Mouse (Mus musculus): ENCODE data around the gene Senp6. TPM values are rescaled to one million over a fixed set of nuclear protein-coding genes. Genes with fewer than 3 reads are reported as not detected.
"Not testable (repeated sequence)": the region's sequence is repeated elsewhere in the genome, so short reads cannot be mapped to it uniquely, and the experiment has no call there.

The Senp6 gene
- polyA plus RNA-seq, 1 experiment from 2014 or later = 51.4 TPM

DNA sequence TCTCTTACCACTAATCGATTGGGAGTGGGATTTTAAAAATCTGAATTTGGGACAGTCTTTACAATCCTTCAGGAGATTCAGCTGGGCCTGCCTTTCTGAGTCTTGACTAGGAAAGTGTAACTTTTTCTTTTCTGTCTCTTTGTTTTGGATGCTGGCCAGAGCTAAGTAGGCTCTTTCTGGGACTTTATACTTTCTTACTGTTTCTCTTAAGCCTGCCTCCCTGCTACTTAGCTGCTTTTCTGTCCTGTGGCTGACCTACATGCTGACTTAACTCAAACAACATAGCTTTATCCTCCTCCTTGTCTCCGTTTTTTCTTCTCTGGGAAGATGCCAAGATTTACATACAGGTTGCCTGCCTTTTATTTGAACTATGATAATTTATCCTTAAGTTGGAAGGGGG lies 19.0 kb downstream of the Senp6 start:
- no peak overlapping the region for H3K4me3 ChIP-seq

DNA sequence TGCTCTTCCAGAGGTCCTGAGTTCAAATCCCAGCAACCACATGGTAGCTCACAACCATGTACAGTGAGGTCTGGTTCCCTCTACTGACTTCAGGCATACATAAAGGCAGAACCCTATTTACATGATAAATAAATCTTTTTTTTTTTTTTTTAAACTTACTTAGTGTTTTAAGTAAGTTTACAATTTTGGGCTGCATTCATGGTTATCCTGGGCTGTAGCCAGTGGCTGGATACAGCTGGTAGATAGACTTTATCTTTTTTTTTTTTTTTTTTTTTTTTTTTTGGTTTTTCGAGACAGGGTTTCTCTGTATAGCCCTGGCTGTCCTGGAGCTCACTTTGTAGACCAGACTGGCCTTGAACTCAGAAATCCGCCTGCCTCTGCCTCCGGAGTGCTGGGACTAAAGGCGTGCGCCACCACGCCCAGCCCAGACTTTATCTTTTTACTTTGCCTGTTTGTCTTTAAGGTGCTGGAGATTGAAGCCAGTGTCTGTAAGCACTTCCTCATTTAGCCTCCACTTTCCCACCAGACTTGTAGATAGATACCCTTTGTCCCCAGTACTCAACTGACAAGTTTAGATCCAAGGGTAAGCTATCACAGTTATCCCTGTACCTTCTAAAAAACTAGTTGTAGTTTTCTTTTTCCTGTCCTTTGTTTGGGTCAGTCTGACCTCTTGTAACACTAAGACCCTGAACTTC lies 19.7 kb downstream of the Senp6 start:
- WGBS = 93% methylated on average over 6 of the region's 6 CpGs
- H3K4me1 ChIP-seq (replicated peaks) = peaks cover 28% of the 10 kb centered on the region
- not testable (repeated sequence) for H3K4me3 ChIP-seq; ATAC-seq (ENCODE audit: low FRiP score, low read depth); H3K27ac ChIP-seq (replicated peaks); H3K9me3 ChIP-seq; H3K36me3 ChIP-seq; H3K27me3 ChIP-seq; H3K4me2 ChIP-seq; H3K9ac ChIP-seq

More for the DNA sequence above, 19.0 kb downstream of the Senp6 start:
- Histone ChIP-seq H3K9ac (no peak overlapping the region), H3K36me3 (no peaks in the 10 kb centered on the region), H3K27me3 (no peaks in the 10 kb centered on the region), H3K4me1 (replicated peaks) (peaks cover 28% of the 10 kb centered on the region), H3K9me3 (no peaks in the 10 kb centered on the region), H3K4me2 (no peak overlapping the region), H3K27ac (replicated peaks) (peak overlapping the region; percentile 45; the same call in 1 of the 2 replicates)
- no peak for ATAC-seq (ENCODE audit: low FRiP score, low read depth)
- 51% methylated on average over 2 of the region's 2 CpGs for WGBS

DNA sequence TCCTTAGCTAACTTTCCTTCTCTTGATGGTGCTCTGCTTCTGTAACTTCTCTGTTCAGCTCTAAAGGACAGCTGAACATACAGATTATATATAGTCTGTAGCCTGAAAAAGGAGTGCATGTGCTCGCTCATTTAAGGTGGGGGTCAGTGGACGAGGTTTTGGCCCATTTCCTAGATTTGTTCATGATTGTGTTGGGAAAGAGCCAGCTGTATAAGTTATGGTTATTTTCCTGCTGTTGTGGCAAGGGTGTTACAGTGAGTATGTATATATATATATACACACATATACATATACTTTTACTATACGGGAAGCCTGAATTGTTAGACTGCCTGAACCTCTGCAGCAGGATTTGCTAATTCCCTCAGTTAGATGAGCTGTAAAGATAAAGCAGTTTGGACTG lies 22.7 kb downstream of the Senp6 start:
- Histone ChIP-seq H3K4me3 (no peak overlapping the region), H3K27me3 (no peaks in the 10 kb centered on the region), H3K27ac (replicated peaks) (no peak overlapping the region), H3K4me2 (no peak overlapping the region), H3K4me1 (replicated peaks) (peaks cover 24% of the 10 kb centered on the region), H3K9me3 (no peaks in the 10 kb centered on the region), H3K36me3 (0 out of 2 replicates have a peak, but pooled peaks cover 6% of the 10 kb centered on the region), H3K9ac (no peak overlapping the region)
- ATAC-seq (ENCODE audit: low FRiP score, low read depth) = no peak
- 59% methylated on average over 3 of the region's 3 CpGs for WGBS

DNA sequence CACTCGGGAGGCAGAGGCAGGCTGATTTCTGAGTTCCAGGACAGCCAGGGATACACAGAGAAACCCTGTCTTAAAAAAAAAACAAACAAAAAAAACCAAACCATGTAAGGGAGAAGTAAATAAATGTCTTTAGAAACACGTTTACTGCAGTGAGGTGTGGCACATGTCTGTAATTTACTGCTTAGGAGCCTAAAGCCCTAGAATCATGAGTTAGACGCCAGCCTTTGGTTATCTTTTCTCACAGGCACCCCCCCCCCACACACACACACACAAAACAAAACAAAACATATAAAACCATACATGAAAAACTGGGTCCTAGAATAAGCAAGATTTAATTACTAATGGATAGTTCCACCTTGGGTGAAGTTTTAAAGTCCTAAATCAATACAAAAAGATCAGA lies 29.6 kb downstream of the Senp6 start:
- ATAC-seq (ENCODE audit: low FRiP score, low read depth) = no peak
- H3K4me1 ChIP-seq (replicated peaks) = no peaks in the 10 kb centered on the region
- H3K9me3 ChIP-seq = no peaks in the 10 kb centered on the region
- H3K9ac ChIP-seq = no peak overlapping the region
- no peak overlapping the region for H3K4me2 ChIP-seq
- no peaks in the 10 kb centered on the region for H3K27me3 ChIP-seq
- H3K27ac ChIP-seq (replicated peaks) = no peak overlapping the region
- WGBS = 93% methylated on average over 3 of the region's 3 CpGs
- 0 out of 2 replicates have a peak, but pooled peaks cover 6% of the 10 kb centered on the region for H3K36me3 ChIP-seq
- H3K4me3 ChIP-seq = no peak overlapping the region

DNA sequence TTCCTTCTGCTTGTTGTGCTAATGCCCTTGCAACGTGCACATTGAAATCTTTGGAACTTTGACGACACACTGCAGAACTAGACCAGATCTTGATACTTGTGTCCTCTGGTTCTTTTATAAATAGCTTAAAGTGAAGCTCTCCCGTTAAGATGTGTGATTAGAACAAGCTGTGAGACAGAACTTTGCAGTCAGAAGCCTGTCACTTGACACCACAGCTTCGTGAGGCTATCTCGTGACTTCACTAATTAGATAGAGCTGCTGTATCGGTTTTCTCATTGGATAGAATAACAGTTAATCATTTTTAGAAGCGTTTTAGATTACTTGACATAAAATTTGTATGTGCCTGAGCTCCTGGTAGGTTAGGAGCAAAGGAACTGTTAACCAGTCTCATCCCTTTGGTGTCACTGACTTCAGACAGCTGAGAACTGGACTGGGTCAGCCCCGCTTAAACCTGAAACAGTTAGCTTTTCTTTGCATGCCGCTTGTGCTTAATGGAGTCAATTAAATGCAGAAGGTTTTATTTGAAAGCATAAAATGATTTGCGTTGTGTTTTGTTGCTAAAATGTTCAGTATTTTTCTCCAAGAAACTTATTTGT lies 79.4 kb downstream of the Senp6 start:
- 86% methylated on average over 10 of the region's 10 CpGs for WGBS
- ATAC-seq (ENCODE audit: low FRiP score, low read depth) = no peak
- peaks cover 38% of the 10 kb centered on the region for H3K36me3 ChIP-seq

DNA sequence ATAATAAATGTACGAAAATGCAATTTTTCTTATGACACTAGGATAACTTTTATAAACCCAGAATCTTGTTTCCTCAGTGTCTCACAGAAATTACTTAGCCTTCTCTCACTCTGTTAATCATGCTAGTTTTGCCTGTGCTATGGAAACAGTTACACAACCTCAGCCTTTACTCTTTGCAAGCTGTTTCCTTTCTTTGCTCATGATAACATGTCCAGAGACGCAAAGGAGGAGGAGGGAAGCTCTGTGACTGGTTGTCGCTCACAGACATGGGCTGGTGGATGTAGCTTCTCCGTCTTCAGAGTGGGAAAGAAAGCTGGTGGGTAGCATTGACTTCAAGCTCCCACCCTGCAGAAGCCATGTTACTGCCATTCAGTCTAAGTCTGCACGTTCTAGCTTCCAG lies 82.9 kb downstream of the Senp6 start:
- 86% methylated on average over 5 of the region's 5 CpGs for WGBS
- no peak overlapping the region for H3K9ac ChIP-seq

More for the DNA sequence above, 79.4 kb downstream of the Senp6 start:
- Histone ChIP-seq H3K4me2 (no peak overlapping the region), H3K27ac (replicated peaks) (no peak overlapping the region), H3K9me3 (no peaks in the 10 kb centered on the region), H3K27me3 (no peaks in the 10 kb centered on the region), H3K9ac (no peak overlapping the region), H3K4me1 (replicated peaks) (no peaks in the 10 kb centered on the region), H3K4me3 (no peak overlapping the region)

DNA sequence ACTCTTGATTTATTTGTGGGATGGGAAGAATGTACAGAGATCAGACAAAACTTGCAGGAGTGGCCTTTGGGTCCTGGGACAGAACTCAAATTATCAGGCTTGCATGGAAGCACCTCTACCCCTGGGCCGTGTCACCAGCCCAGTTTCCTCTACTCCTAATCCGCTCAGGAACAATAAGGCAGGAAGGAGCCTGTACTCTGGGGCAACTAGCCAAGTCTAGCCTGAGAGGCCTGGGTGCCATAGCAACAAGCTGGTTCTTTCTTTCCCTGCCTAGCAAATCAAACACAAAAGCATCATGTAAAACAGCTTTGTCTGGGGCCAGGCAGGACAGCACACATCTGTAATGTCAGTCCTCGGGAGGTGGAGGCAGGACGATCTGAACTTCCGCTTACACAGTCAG lies 88.6 kb downstream of the Senp6 start:
- Histone ChIP-seq H3K4me3 (no peak overlapping the region), H3K36me3 (0 out of 2 replicates have a peak, but pooled peaks cover 9% of the 10 kb centered on the region), H3K27ac (replicated peaks) (no peak overlapping the region), H3K9me3 (no peaks in the 10 kb centered on the region), H3K27me3 (no peaks in the 10 kb centered on the region), H3K4me2 (no peak overlapping the region), H3K9ac (no peak overlapping the region), H3K4me1 (replicated peaks) (no peaks in the 10 kb centered on the region)
- WGBS = 33% methylated on average over 5 of the region's 5 CpGs
- peak; percentile 58 for ATAC-seq (ENCODE audit: low FRiP score, low read depth)

More for the DNA sequence above, 82.9 kb downstream of the Senp6 start:
- no peaks in the 10 kb centered on the region for H3K27me3 ChIP-seq
- ATAC-seq (ENCODE audit: low FRiP score, low read depth) = no peak
- no peak overlapping the region for H3K4me3 ChIP-seq
- no peaks in the 10 kb centered on the region for H3K4me1 ChIP-seq (replicated peaks)
- no peak overlapping the region for H3K4me2 ChIP-seq
- H3K36me3 ChIP-seq = peaks cover 23% of the 10 kb centered on the region
- H3K27ac ChIP-seq (replicated peaks) = no peak overlapping the region
- H3K9me3 ChIP-seq = no peaks in the 10 kb centered on the region

DNA sequence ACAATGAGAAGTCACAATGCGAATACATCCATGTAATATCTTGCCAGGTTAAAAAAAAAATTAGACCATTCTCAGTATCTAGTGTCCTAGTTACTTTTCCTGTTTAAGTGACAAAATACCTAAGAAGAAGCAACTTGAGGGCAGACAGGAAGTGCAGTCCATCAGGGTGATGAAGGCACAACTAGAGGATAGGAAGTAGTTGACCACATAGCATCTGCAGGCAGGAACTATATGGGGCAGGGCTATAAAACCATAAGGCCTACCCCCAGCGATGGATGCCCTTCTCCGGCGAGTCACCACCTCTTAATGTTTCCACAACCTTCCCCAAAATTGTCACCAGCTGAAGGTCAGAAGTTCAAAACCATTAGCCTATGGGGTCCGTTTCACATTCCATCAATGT lies 90.1 kb downstream of the Senp6 start:
- no peaks in the 10 kb centered on the region for H3K4me1 ChIP-seq (replicated peaks)
- no peak overlapping the region for H3K27ac ChIP-seq (replicated peaks)
- 0 out of 2 replicates have a peak, but pooled peaks cover 9% of the 10 kb centered on the region for H3K36me3 ChIP-seq
- H3K9me3 ChIP-seq = no peaks in the 10 kb centered on the region
- no peak overlapping the region for H3K9ac ChIP-seq
- 91% methylated on average over 5 of the region's 5 CpGs for WGBS
- H3K4me2 ChIP-seq = no peak overlapping the region
- no peak for ATAC-seq (ENCODE audit: low FRiP score, low read depth)
- no peaks in the 10 kb centered on the region for H3K27me3 ChIP-seq
- H3K4me3 ChIP-seq = no peak overlapping the region

DNA sequence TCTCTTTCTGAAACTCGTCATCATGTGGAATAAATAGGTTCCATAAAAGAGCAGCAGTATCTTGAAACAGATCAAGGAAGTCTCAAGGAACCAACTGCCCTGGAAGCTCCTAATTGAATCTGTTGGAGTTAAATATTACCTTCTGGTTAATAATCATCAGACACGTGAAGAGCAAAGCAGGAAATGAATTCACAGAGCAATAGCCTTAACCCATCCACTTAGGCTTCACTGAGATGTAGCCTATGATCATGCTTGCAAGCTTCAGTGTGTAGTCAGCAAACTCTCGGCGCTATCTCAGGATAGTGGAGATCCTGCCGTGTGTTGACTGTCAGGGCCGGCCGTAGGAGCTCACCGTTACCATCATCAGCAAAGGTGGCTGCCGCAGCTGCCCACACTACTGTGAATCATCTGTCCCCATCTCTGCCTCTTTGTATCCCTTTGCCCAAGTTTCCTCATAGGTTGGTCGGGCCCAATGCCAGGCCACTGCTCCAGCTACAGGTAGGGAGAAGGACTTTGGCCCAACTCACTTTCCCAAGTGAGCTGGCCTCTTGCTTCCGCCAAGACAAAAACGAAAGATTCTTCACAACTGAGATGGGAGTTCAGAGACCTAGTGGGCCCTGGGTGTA lies 91.2 kb downstream of the Senp6 start:
- no peaks in the 10 kb centered on the region for H3K4me1 ChIP-seq (replicated peaks)
- 0 out of 2 replicates have a peak, but pooled peaks cover 3% of the 10 kb centered on the region for H3K36me3 ChIP-seq
- no peak overlapping the region for H3K4me2 ChIP-seq
- no peak for ATAC-seq (ENCODE audit: low FRiP score, low read depth)
- no peak overlapping the region for H3K9ac ChIP-seq
- H3K27ac ChIP-seq (replicated peaks) = no peak overlapping the region
- WGBS = 87% methylated on average over 12 of the region's 12 CpGs
- H3K4me3 ChIP-seq = no peak overlapping the region
- H3K9me3 ChIP-seq = no peaks in the 10 kb centered on the region
- no peaks in the 10 kb centered on the region for H3K27me3 ChIP-seq

DNA sequence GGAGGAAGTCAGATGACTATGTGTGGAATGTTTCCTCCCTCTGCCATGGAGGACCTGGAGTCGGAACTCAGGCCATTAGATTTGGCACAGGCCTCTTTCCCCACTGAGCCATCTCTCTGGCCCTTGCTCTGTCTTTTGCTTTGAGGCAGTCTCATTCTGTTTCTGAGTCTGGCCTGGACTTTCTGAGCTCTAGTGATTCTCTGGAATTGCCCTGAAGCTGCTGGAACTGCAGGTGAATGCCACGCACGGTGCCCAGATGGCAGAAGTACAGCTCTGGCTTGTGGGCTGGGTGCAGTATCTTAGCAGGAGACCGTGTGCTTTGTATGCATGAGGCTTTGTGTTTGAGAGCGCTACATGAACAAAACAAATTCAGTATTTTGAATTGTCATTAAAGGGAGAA lies 92.2 kb downstream of the Senp6 start:
- H3K9ac ChIP-seq = no peak overlapping the region
- no peaks in the 10 kb centered on the region for H3K27me3 ChIP-seq
- no peak overlapping the region for H3K4me2 ChIP-seq
- ATAC-seq (ENCODE audit: low FRiP score, low read depth) = no peak
- H3K9me3 ChIP-seq = no peaks in the 10 kb centered on the region
- no peak overlapping the region for H3K27ac ChIP-seq (replicated peaks)
- 67% methylated on average over 5 of the region's 5 CpGs for WGBS
- no peaks in the 10 kb centered on the region for H3K36me3 ChIP-seq
- peaks cover 1% of the 10 kb centered on the region; the same call in 1 of the 2 replicates for H3K4me1 ChIP-seq (replicated peaks)
- H3K4me3 ChIP-seq = no peak overlapping the region

DNA sequence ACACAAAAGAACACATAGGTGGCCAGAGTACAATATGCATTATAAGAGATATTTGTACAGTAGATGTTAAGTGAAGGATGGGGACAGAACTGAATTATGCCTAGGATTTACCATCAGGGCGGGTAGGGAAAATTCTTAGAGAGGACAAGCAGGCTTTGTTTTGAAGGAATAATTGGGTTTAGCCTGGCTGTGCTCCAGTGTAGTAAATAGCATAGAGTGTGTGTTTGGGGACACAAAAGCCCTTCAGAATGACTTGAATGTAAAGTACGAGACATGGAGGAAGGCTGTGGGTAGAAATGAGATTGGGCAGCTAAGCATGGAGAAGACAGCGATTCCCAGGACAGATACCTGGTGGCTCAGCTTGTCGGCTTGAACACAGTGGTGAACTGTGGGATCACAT lies 94.7 kb downstream of the Senp6 start:
- H3K9me3 ChIP-seq = no peaks in the 10 kb centered on the region
- peaks cover 11% of the 10 kb centered on the region for H3K4me1 ChIP-seq (replicated peaks)
- no peak overlapping the region for H3K4me3 ChIP-seq
- H3K27ac ChIP-seq (replicated peaks) = no peak overlapping the region
- H3K9ac ChIP-seq = no peak overlapping the region
- no peak for ATAC-seq (ENCODE audit: low FRiP score, low read depth)
- 58% methylated on average over 4 of the region's 4 CpGs for WGBS
- no peaks in the 10 kb centered on the region for H3K36me3 ChIP-seq
- H3K27me3 ChIP-seq = no peaks in the 10 kb centered on the region
- H3K4me2 ChIP-seq = no peak overlapping the region

DNA sequence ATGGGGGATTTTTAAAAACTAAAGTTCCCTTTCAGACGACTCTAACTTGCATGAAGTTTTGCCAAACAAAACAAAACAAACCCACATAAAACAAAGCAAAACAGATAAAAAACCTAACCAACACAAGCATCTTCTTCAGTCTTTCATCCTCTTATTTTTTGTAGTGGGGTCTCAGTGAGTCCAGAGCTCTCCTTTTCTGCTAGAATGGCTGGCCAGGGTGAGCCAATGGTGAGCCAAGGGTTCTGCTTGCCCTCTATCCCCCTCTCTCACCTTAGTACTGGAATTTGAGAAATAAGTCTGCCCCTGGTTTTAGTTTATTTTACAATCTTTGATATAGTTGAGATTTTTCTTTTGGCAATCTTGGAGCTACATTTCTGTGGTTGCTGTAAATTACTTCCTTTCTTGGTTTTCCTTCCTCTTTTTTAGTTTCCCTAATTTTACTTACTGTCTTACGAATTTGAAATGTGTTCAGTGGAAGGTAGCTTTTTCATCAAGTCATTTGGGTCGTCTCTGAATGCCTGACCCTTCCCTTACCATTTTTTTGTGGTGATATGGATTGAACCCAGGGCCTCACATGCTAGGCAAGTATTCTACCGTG lies 96.5 kb downstream of the Senp6 start:
- no peak overlapping the region for H3K9ac ChIP-seq
- WGBS = 89% methylated on average over 4 of the region's 4 CpGs
- H3K4me2 ChIP-seq = no peak overlapping the region
- H3K36me3 ChIP-seq = no peaks in the 10 kb centered on the region
- peaks cover 11% of the 10 kb centered on the region for H3K4me1 ChIP-seq (replicated peaks)
- H3K4me3 ChIP-seq = no peak overlapping the region
- H3K9me3 ChIP-seq = no peaks in the 10 kb centered on the region
- no peak for ATAC-seq (ENCODE audit: low FRiP score, low read depth)
- no peaks in the 10 kb centered on the region for H3K27me3 ChIP-seq
- H3K27ac ChIP-seq (replicated peaks) = no peak overlapping the region
